Mouse (Mus musculus): Measurements from ENCODE around the gene Ildr2. TPM values are rescaled to one million over a fixed set of nuclear protein-coding genes. Genes with fewer than 3 reads are reported as not detected.

The Ildr2 gene
- polyA plus RNA-seq, 1 experiment from 2014 or later = not detected

DNA sequence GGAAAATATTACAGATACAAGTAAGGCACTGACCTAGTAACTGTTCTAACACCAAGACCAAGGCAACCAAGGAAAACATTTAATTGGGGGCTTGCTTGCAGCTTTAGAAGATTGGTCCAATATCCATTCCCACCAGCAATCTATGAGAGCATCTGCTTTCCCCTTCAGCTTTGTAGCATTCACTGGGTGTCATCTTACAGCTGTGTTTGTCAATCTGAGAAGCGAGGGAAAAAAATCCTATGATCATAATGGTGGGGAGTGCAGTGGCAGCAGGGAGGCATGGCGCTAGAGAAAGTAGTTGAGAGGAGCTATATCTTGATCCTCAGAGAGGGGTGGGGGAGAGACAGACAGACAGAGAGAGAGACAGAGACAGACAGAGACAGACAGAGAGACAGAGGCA, 88.1 kb downstream of the Ildr2 start:
- no peak overlapping the region for H3K4me3 ChIP-seq (ENCODE audit: inconsistent target)
- no peaks in the 10 kb centered on the region for H3K79me2 ChIP-seq (ENCODE audit: inconsistent target)
- no peak overlapping the region for H3K27ac ChIP-seq
- 100% methylated on average over 2 of the region's 2 CpGs for WGBS (ENCODE audit: missing documents)
- H3K36me3 ChIP-seq (ENCODE audit: inconsistent target) = no peaks in the 10 kb centered on the region

GRCm38 (mm10) chr1:166342539-166342938, 88.6 kb downstream of the Ildr2 start:
- Histone ChIP-seq H3K27ac (no peak overlapping the region), H3K4me3 (ENCODE audit: inconsistent target) (no peak overlapping the region), H3K36me3 (ENCODE audit: inconsistent target) (no peaks in the 10 kb centered on the region), H3K79me2 (ENCODE audit: inconsistent target) (no peaks in the 10 kb centered on the region)
- WGBS (ENCODE audit: missing documents) = 50% methylated on average over 1 of the region's 1 CpGs

GRCm38 (mm10) chr1:166343586-166343985, 89.6 kb downstream of the Ildr2 start:
- no peaks in the 10 kb centered on the region for H3K36me3 ChIP-seq (ENCODE audit: inconsistent target)
- H3K27ac ChIP-seq = no peak overlapping the region
- H3K4me3 ChIP-seq (ENCODE audit: inconsistent target) = no peak overlapping the region
- no peaks in the 10 kb centered on the region for H3K79me2 ChIP-seq (ENCODE audit: inconsistent target)
- WGBS (ENCODE audit: missing documents) = 90% methylated on average over 5 of the region's 5 CpGs

DNA sequence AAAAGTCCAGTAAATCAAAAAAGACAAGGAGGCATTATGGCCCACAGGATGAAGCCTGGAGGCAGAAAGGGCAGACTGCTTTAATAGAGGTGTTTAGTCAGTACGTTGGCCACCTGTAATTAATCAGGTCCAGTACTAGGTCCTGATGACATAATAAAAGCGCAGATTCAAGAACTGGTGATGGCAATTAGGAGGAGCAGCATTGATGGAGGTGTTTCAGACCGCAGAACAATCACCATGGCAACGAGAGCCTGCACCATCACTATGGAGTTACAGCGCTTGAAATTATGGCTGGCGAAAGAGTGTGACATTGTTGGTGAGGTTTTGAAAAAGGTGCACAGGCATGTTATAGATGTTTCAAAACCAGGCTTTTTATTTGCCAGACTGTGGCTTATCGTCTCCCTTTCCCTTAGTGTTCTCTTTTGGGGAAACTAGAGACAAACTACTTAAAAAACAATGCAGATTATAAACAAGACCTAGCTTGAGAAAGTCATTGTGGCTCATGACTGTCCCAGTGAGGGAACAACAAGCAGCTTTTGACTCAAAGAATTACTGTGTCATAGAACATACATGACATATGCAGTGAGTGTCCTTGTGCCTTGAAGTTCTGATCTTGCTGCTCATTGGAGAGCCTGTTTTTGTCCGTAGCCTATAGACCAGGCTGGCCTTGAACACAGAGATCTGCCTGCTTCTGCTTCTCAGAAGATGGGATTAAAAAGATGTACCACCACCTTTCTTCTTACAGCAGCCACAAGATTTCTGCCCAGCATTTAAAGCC, 90.5 kb downstream of the Ildr2 start:
- Histone ChIP-seq H3K27ac (no peak overlapping the region), H3K79me2 (ENCODE audit: inconsistent target) (no peaks in the 10 kb centered on the region), H3K4me3 (ENCODE audit: inconsistent target) (no peak overlapping the region), H3K36me3 (ENCODE audit: inconsistent target) (no peaks in the 10 kb centered on the region)
- WGBS (ENCODE audit: missing documents) = 96% methylated on average over 8 of the region's 8 CpGs

DNA sequence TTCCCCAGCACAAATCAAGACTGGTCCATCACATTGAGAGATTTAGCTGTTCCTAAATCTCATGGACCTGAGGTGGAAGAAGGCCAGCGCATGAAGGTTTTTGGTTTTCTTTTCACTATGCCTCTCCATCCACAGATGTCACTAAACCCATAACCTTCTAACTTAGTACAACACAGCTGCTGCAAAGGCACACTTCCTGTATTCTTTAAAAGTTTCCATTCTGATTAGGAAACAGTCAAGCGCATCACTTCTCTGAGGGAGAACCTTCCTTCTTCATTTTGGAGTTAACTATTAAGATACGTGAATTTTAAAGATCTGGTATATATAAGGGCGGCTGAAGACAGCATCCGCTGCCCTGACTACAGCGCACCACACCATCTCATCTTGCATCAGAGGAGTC, 91.7 kb downstream of the Ildr2 start:
- H3K79me2 ChIP-seq (ENCODE audit: inconsistent target) = no peaks in the 10 kb centered on the region
- no peak overlapping the region for H3K27ac ChIP-seq
- no peaks in the 10 kb centered on the region for H3K36me3 ChIP-seq (ENCODE audit: inconsistent target)
- 50% methylated on average over 6 of the region's 6 CpGs for WGBS (ENCODE audit: missing documents)
- no peak overlapping the region for H3K4me3 ChIP-seq (ENCODE audit: inconsistent target)

DNA sequence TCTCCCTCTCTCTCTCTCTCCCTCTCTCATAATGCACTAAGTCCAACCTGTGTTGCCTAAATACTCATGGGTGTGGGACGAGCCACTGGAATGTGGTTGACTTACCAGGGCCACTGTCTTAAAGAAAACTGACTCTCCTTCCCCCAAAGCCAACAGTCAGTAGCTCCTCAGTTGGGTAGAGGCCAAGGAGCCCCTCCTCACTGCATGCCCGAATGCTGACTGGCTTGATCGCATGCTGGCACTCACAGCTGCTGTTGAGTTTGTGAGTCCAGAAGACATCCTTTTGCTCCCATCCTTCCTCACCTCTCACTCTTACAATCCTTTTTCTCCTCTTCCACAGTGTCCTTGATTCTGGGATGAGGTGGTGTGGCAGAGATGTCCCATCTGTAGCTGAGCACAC, 93.0 kb downstream of the Ildr2 start:
- Histone ChIP-seq H3K4me3 (ENCODE audit: inconsistent target) (no peak overlapping the region), H3K27ac (no peak overlapping the region), H3K36me3 (ENCODE audit: inconsistent target) (no peaks in the 10 kb centered on the region), H3K79me2 (ENCODE audit: inconsistent target) (no peaks in the 10 kb centered on the region)
- WGBS (ENCODE audit: missing documents) = 87% methylated on average over 3 of the region's 3 CpGs

GRCm38 (mm10) chr1:166349341-166349740, 95.4 kb downstream of the Ildr2 start:
- 83% methylated on average over 3 of the region's 3 CpGs for WGBS (ENCODE audit: missing documents)
- Histone ChIP-seq H3K79me2 (ENCODE audit: inconsistent target) (no peaks in the 10 kb centered on the region), H3K27ac (no peak overlapping the region), H3K36me3 (ENCODE audit: inconsistent target) (no peaks in the 10 kb centered on the region), H3K4me3 (ENCODE audit: inconsistent target) (no peak overlapping the region)

DNA sequence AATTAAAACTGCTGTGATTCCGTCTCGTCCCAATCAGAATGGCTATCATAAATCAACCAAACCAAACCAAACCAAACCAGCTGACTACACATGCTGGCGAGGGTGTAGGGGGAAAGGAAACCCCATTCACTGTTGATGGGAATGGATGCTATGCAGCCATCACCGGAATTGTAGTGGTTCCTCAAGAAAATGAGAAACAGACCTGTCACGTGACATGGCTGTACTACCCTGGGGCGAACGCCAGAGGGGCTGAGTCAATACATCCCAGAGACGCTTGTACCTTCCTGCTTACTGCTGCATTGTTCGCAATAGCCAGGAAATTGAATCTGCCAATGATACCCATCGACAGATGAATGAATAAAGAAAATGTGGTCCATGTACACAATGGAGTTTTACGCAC, 95.8 kb downstream of the Ildr2 start:
- Histone ChIP-seq H3K27ac (no peak overlapping the region), H3K4me3 (ENCODE audit: inconsistent target) (no peak overlapping the region), H3K36me3 (ENCODE audit: inconsistent target) (no peaks in the 10 kb centered on the region), H3K79me2 (ENCODE audit: inconsistent target) (no peaks in the 10 kb centered on the region)
- WGBS (ENCODE audit: missing documents) = 85% methylated on average over 11 of the region's 11 CpGs

GRCm38 (mm10) chr1:166360157-166360855, 106.4 kb downstream of the Ildr2 start:
- Histone ChIP-seq H3K27ac (no peak overlapping the region), H3K4me3 (ENCODE audit: inconsistent target) (no peak overlapping the region), H3K79me2 (ENCODE audit: inconsistent target) (no peaks in the 10 kb centered on the region), H3K36me3 (ENCODE audit: inconsistent target) (no peaks in the 10 kb centered on the region)
- WGBS (ENCODE audit: missing documents) = 26% methylated on average over 14 of the region's 14 CpGs

- WGBS (ENCODE audit: missing documents) = 69% methylated on average over 5 of the region's 5 CpGs
- H3K4me3 ChIP-seq (ENCODE audit: inconsistent target) = no peak overlapping the region
Measured at GRCm38 (mm10) chr1:166360896-166361295, 107.0 kb downstream of the Ildr2 start.

DNA sequence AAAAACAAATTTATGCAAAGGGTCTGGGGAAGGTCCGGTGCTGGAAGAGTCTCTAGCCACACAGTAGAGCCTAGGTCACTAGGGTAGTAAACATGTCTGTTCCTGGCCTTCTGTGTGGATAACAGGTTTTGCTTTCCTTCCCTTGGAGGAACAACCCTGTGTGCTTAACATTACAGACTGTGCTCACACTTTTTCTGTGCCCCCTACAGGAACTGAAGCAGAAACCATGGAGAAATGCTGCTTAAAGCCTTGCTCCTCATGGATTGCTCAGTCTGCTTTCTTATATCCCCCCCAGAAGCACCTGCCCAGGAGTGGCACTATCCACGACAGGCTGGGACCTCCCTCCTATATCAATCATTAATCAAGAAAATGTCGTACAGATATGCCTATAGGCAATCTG, 107.9 kb downstream of the Ildr2 start:
- no peak overlapping the region for H3K27ac ChIP-seq
- H3K79me2 ChIP-seq (ENCODE audit: inconsistent target) = no peaks in the 10 kb centered on the region
- no peaks in the 10 kb centered on the region for H3K36me3 ChIP-seq (ENCODE audit: inconsistent target)
- no peak overlapping the region for H3K4me3 ChIP-seq (ENCODE audit: inconsistent target)
- 84% methylated on average over 3 of the region's 3 CpGs for WGBS (ENCODE audit: missing documents)

More at GRCm38 (mm10) chr1:166360896-166361295, 107.0 kb downstream of the Ildr2 start:
- Histone ChIP-seq H3K36me3 (ENCODE audit: inconsistent target) (no peaks in the 10 kb centered on the region), H3K27ac (no peak overlapping the region), H3K79me2 (ENCODE audit: inconsistent target) (no peaks in the 10 kb centered on the region)

- 93% methylated on average over 3 of the region's 3 CpGs for WGBS (ENCODE audit: missing documents)
- Histone ChIP-seq H3K27ac (no peak overlapping the region), H3K4me3 (ENCODE audit: inconsistent target) (no peak overlapping the region), H3K79me2 (ENCODE audit: inconsistent target) (no peaks in the 10 kb centered on the region), H3K36me3 (ENCODE audit: inconsistent target) (no peaks in the 10 kb centered on the region)
Measured at GRCm38 (mm10) chr1:166362659-166363058, 108.7 kb downstream of the Ildr2 start.

- no peak overlapping the region for H3K4me3 ChIP-seq (ENCODE audit: inconsistent target)
- H3K79me2 ChIP-seq (ENCODE audit: inconsistent target) = no peaks in the 10 kb centered on the region
- H3K27ac ChIP-seq = no peak overlapping the region
- H3K36me3 ChIP-seq (ENCODE audit: inconsistent target) = no peaks in the 10 kb centered on the region
Measured at GRCm38 (mm10) chr1:166363122-166363521, 109.2 kb downstream of the Ildr2 start.
